Mouse (Mus musculus): ENCODE results near the gene Sf3a1.

The Sf3a1 gene

Small RNAs within 50 kb of the gene (microRNA-seq; reads per million reads assigned to microRNA genes)
- gene Mir3060 = 2.2 to 4.3 reads per million in 2 experiments
